In genomic region chr5:117502611-117503010, GRCm38 (mm10) we compare ENCODE assay signal across 10 mouse cellular contexts.
DNase-seq lines count a peak whose midpoint lies in the region; ATAC-seq and TF ChIP-seq lines count a peak whose summit lies in the region.
"Had no signal": no experiment of that assay in that cellular context is flagged by ENCODE, and none has a peak within 500 bp of the region (broad histone marks: within the 10 kb centered on the region; RNA-seq: fewer than 3 reads in every experiment).

No protein-coding gene starts in this region.

- no peak overlapping the region for H3K4me3 ChIP-seq in spleen, adult 2 months (ENCODE audit: extremely low read depth, insufficient read depth, insufficient read length)
- H3K4me3 ChIP-seq: hindbrain, embryonic 10.5 days had no signal

- ATAC-seq in erythroblast, adult 5-6 weeks (replicated peaks; ENCODE audit: low FRiP score, poor library complexity, severe bottlenecking), result no peak

- intact Hi-C loops in left cerebral cortex, postnatal 10 days (cut with DNase I), result no loop called here

- H3K27ac ChIP-seq in spleen, adult 2 months (ENCODE audit: insufficient read depth, low read length), result no peak overlapping the region
- H3K27ac ChIP-seq: hindbrain, embryonic 10.5 days had no signal

- no peaks in the 10 kb centered on the region for H3K27me3 ChIP-seq in spleen, adult 2 months (ENCODE audit: control insufficient read depth, insufficient read depth, low read length)

- DNase-seq in heart, postnatal 4 days, result peak; percentile 27
- DNase-seq in heart, adult 9 months (ENCODE audit: low spot score in 2 of 2), result no peak
- peak in 1 of 2 experiments; percentile 28 for DNase-seq in spleen, adult 2 months (ENCODE audit: low read depth in 1 of 2, low spot score in 2 of 2)
- DNase-seq in spleen, postnatal 36 days (ENCODE audit: low spot score in 2 of 2), result no peak
- DNase-seq in T-cell, adult 2 months (ENCODE audit: low spot score), result peak; percentile 45
- DNase-seq in thymus, postnatal 0 days (ENCODE audit: low spot score), result peak; percentile 40
- no peak for DNase-seq in left cerebral cortex, postnatal 10 days (ENCODE audit: extremely low spot score in 1 of 2, low spot score in 2 of 2)
- DNase-seq: embryo, embryonic 11 days had no signal

- peak; percentile 82 for TF ChIP-seq CTCF in spleen, adult 2 months (IDR thresholded peaks at IDR 0.05; ENCODE audit: extremely low read depth, insufficient read depth, insufficient read length, insufficient replicate concordance)

- WGBS in spleen, adult 2 months, result 87% methylated on average over 5 of the region's 5 CpGs

- no peaks in the 10 kb centered on the region for H3K36me3 ChIP-seq in spleen, adult 2 months (ENCODE audit: control insufficient read depth, insufficient read depth, low read length)
- H3K36me3 ChIP-seq: hindbrain, embryonic 10.5 days had no signal

- TF ChIP-seq POLR2A in spleen, adult 2 months (IDR thresholded peaks at IDR 0.05; ENCODE audit: low read depth, low read length), result no peak

- no peaks in the 10 kb centered on the region for H3K4me1 ChIP-seq in spleen, adult 2 months (ENCODE audit: control insufficient read depth, insufficient read depth, insufficient read length)
- H3K4me1 ChIP-seq: hindbrain, embryonic 10.5 days had no signal

Comparison
In these comparisons a context has a peak if more than half of its experiments do, and no peak if none do; other contexts are left out.
1. DNase-seq: peak in heart, postnatal 4 days (single experiment), T-cell, adult 2 months (single experiment) and thymus, postnatal 0 days (single experiment); none in heart, adult 9 months (0 of 2), spleen, postnatal 36 days (0 of 2) and left cerebral cortex, postnatal 10 days (0 of 2).